Mouse (Mus musculus): ENCODE measurements around the gene Hfe2. TPM values are rescaled to one million over a fixed set of nuclear protein-coding genes. Genes with fewer than 3 reads are reported as not detected.
"Not testable (repeated sequence)": the region's sequence is repeated elsewhere in the genome, so short reads cannot be mapped to it uniquely, and the experiment has no call there.

Gene Hfe2
- polyA plus RNA-seq, 1 experiment from 2014 or later, result 0.20 TPM

GRCm38 (mm10) chr3:96484921-96485320 lies 40.1 kb upstream of the Hfe2 start:
- no peak overlapping the region for H3K4me3 ChIP-seq (ENCODE audit: low read depth, low read length)
- H3K27me3 ChIP-seq (ENCODE audit: control insufficient read depth, insufficient read depth, low read length), result no peaks in the 10 kb centered on the region
- H3K9me3 ChIP-seq (ENCODE audit: control insufficient read depth, low read depth, low read length), result no peaks in the 10 kb centered on the region
- no peak for ATAC-seq (ENCODE audit: insufficient number of reproducible peaks, insufficient read depth, low FRiP score, low read depth)
- no peak overlapping the region; the same call in 1 of the 2 replicates for H3K4me2 ChIP-seq (replicated peaks; ENCODE audit: low read depth, low read length)
- 69% methylated on average over 4 of the region's 4 CpGs for WGBS
- no peak overlapping the region for H3K27ac ChIP-seq (ENCODE audit: low read length)
- no peaks in the 10 kb centered on the region for H3K4me1 ChIP-seq (ENCODE audit: control insufficient read depth, insufficient read depth, low read length)
- H3K36me3 ChIP-seq (ENCODE audit: control insufficient read depth, insufficient read depth, low read length), result no peaks in the 10 kb centered on the region
- no peak overlapping the region for H3K9ac ChIP-seq (replicated peaks; ENCODE audit: low read depth, low read length)

DNA sequence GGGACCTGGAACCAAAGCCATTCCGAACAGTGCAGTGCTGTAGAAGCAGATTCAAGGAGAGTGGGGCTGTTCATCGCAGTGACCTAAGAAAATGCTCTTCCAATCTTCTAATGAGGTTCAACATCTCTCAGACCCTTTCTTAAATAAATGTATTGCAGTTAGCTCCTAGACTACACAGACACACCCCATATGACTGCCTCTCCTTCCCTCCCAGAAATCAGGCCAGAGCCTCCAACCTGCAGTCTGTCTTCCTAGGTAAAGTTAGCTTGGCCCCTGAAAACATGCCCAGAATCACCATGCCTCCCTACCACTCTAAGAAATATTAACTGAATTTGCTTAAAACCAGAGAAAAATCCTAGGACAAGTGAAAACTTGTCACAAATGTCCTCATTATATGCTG lies 39.6 kb upstream of the Hfe2 start:
- no peak for ATAC-seq (ENCODE audit: insufficient number of reproducible peaks, insufficient read depth, low FRiP score, low read depth)
- Histone ChIP-seq H3K4me3 (ENCODE audit: low read depth, low read length) (no peak overlapping the region), H3K9me3 (ENCODE audit: control insufficient read depth, low read depth, low read length) (no peaks in the 10 kb centered on the region), H3K9ac (replicated peaks; ENCODE audit: low read depth, low read length) (no peak overlapping the region), H3K27me3 (ENCODE audit: control insufficient read depth, insufficient read depth, low read length) (no peaks in the 10 kb centered on the region), H3K27ac (ENCODE audit: low read length) (no peak overlapping the region), H3K4me2 (replicated peaks; ENCODE audit: low read depth, low read length) (no peak overlapping the region; the same call in 1 of the 2 replicates), H3K36me3 (ENCODE audit: control insufficient read depth, insufficient read depth, low read length) (no peaks in the 10 kb centered on the region), H3K4me1 (ENCODE audit: control insufficient read depth, insufficient read depth, low read length) (no peaks in the 10 kb centered on the region)
- WGBS, result 77% methylated on average over 2 of the region's 2 CpGs

- not testable (repeated sequence) for H3K4me2 ChIP-seq (replicated peaks; ENCODE audit: low read depth, low read length); H3K4me3 ChIP-seq (ENCODE audit: low read depth, low read length); H3K4me1 ChIP-seq (ENCODE audit: control insufficient read depth, insufficient read depth, low read length); H3K36me3 ChIP-seq (ENCODE audit: control insufficient read depth, insufficient read depth, low read length); H3K9me3 ChIP-seq (ENCODE audit: control insufficient read depth, low read depth, low read length); H3K9ac ChIP-seq (replicated peaks; ENCODE audit: low read depth, low read length); H3K27ac ChIP-seq (ENCODE audit: low read length); H3K27me3 ChIP-seq (ENCODE audit: control insufficient read depth, insufficient read depth, low read length)
- 3% methylated on average over 3 of the region's 34 CpGs for WGBS
- peak; percentile 51 for ATAC-seq (ENCODE audit: insufficient number of reproducible peaks, insufficient read depth, low FRiP score, low read depth)
Observed at GRCm38 (mm10) chr3:96486064-96486827, 38.7 kb upstream of the Hfe2 start.

DNA sequence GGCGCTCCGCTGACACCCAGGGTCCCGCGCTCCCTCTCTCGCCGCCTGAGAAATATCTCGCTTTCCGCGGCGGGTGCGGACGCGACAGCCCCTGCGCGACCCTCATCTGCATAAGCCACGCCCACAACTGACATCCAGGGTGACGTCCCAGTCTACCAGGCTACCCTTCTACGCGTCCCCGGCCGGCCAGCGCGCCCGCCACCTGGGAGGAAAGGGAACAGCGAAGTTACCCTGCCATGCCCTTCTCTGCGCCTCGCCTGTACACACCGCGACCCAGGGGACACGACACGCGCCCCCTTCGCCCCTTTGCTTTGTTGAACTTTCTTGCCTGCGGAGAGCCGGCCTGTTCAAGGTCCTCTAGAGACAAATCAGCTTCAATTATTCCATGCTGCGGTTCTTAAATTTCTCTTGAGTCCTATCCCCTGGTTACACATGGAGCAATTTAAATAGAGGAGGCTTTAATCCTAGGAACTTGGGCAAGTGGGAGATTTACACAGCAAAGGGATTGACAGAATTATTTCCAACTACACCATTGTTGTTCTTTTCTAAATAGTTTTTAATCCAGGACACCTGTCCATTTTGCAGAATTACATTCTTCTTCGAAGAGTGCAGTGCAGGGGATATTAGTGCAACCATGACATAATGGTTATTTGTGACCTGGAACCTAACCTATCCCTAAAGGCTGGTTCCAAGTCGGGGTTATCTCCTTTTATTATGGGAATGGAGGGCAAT lies 38.0 kb upstream of the Hfe2 start:
- ATAC-seq (ENCODE audit: insufficient number of reproducible peaks, insufficient read depth, low FRiP score, low read depth), result peak; percentile 78
- WGBS, result 15% methylated on average over 5 of the region's 38 CpGs
- not testable (repeated sequence) for H3K9ac ChIP-seq (replicated peaks; ENCODE audit: low read depth, low read length); H3K36me3 ChIP-seq (ENCODE audit: control insufficient read depth, insufficient read depth, low read length); H3K9me3 ChIP-seq (ENCODE audit: control insufficient read depth, low read depth, low read length); H3K27ac ChIP-seq (ENCODE audit: low read length); H3K4me3 ChIP-seq (ENCODE audit: low read depth, low read length); H3K27me3 ChIP-seq (ENCODE audit: control insufficient read depth, insufficient read depth, low read length); H3K4me1 ChIP-seq (ENCODE audit: control insufficient read depth, insufficient read depth, low read length)
- peak overlapping the region; percentile 54; the same call in 1 of the 2 replicates for H3K4me2 ChIP-seq (replicated peaks; ENCODE audit: low read depth, low read length)

- H3K4me1 ChIP-seq (ENCODE audit: control insufficient read depth, insufficient read depth, low read length), result no peaks in the 10 kb centered on the region
- ATAC-seq (ENCODE audit: insufficient number of reproducible peaks, insufficient read depth, low FRiP score, low read depth), result no peak; the same call in 1 of the 2 replicates
- H3K4me3 ChIP-seq (ENCODE audit: low read depth, low read length), result peak overlapping the region; percentile 28
- no peaks in the 10 kb centered on the region for H3K27me3 ChIP-seq (ENCODE audit: control insufficient read depth, insufficient read depth, low read length)
- H3K9me3 ChIP-seq (ENCODE audit: control insufficient read depth, low read depth, low read length), result no peaks in the 10 kb centered on the region
- H3K27ac ChIP-seq (ENCODE audit: low read length), result peak overlapping the region; percentile 82
- no peaks in the 10 kb centered on the region for H3K36me3 ChIP-seq (ENCODE audit: control insufficient read depth, insufficient read depth, low read length)
- WGBS, result 3% methylated on average over 26 of the region's 26 CpGs
- H3K9ac ChIP-seq (replicated peaks; ENCODE audit: low read depth, low read length), result peak overlapping the region; percentile 33; the same call in 1 of the 2 replicates
- H3K4me2 ChIP-seq (replicated peaks; ENCODE audit: low read depth, low read length), result peak overlapping the region; percentile 54
Observed at GRCm38 (mm10) chr3:96487596-96488289, 37.2 kb upstream of the Hfe2 start.

- WGBS, result no CpG with 5 or more reads among the region's 55 CpGs
- not testable (repeated sequence) for H3K4me1 ChIP-seq (ENCODE audit: control insufficient read depth, insufficient read depth, low read length); H3K9me3 ChIP-seq (ENCODE audit: control insufficient read depth, low read depth, low read length); H3K36me3 ChIP-seq (ENCODE audit: control insufficient read depth, insufficient read depth, low read length); H3K27me3 ChIP-seq (ENCODE audit: control insufficient read depth, insufficient read depth, low read length)
- Histone ChIP-seq H3K27ac (ENCODE audit: low read length) (peak overlapping the region; percentile 82; the same call in 1 of the 2 replicates), H3K9ac (replicated peaks; ENCODE audit: low read depth, low read length) (peak overlapping the region; percentile 33; the same call in 1 of the 2 replicates), H3K4me3 (ENCODE audit: low read depth, low read length) (peak overlapping the region; percentile 28), H3K4me2 (replicated peaks; ENCODE audit: low read depth, low read length) (peak overlapping the region; percentile 54)
- ATAC-seq (ENCODE audit: insufficient number of reproducible peaks, insufficient read depth, low FRiP score, low read depth), result peak; percentile 89
Observed at GRCm38 (mm10) chr3:96488290-96488906, 36.6 kb upstream of the Hfe2 start.

DNA sequence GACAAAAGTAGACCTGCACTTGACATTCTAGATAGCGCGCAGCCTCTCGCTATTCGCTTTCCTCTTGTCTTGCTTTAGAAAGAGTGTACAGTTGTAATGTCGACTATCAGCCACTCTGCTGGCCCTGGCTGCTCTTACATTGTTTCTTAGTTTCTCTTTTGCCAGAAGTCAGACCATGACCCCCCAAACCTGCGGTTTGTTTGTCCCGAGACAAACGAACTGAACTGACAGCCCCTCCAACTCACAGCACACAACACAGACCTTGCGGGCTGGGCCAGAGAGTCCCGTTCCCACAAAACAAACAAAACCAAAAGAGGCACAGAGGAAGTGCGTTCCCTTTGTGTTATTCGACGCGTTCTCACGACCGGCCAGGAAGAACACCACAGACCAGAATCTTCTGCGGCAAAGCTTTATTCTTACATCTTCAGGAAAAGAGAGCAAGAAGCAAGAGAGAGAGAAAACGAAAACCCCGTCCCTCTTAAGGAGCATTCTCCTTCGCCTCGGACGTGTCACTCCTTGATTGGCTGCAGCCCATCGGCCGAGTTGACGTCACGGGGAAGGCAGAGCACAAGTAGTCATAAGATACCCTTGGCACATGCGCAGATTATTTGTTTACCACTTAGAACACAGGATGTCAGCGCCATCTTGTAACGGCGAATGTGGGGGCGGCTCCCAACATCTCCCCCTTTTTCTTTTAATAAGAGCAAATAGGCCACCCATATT lies 35.9 kb upstream of the Hfe2 start:
- H3K27ac ChIP-seq (ENCODE audit: low read length), result peak overlapping the region; percentile 71; the same call in 1 of the 2 replicates
- not testable (repeated sequence) for H3K4me2 ChIP-seq (replicated peaks; ENCODE audit: low read depth, low read length); H3K27me3 ChIP-seq (ENCODE audit: control insufficient read depth, insufficient read depth, low read length); H3K36me3 ChIP-seq (ENCODE audit: control insufficient read depth, insufficient read depth, low read length); H3K4me1 ChIP-seq (ENCODE audit: control insufficient read depth, insufficient read depth, low read length); H3K4me3 ChIP-seq (ENCODE audit: low read depth, low read length); H3K9me3 ChIP-seq (ENCODE audit: control insufficient read depth, low read depth, low read length); H3K9ac ChIP-seq (replicated peaks; ENCODE audit: low read depth, low read length)
- WGBS, result 2% methylated on average over 9 of the region's 31 CpGs
- ATAC-seq (ENCODE audit: insufficient number of reproducible peaks, insufficient read depth, low FRiP score, low read depth), result peak; percentile 69

Measured in stomach, embryonic 14.5 days (tissue).